Mouse (Mus musculus) hindbrain, postnatal 0 days (tissue): ENCODE results near the gene Zcchc3. TPM values are rescaled to one million over a fixed set of nuclear protein-coding genes. Genes with fewer than 3 reads are reported as not detected.

Source experiments
- ATAC-seq: fragments of 200-750 bp; cut with Nextera tagmentation; 2 replicates; pipeline ENCODE4 v1.8.0; 2017; ENCODE audit warnings: mild to moderate bottlenecking, moderate TSS enrichment, moderate library complexity
- DNase-seq: peaks from one replicate; pipeline ENCODE4 v3.0.0-alpha.2; 2015; ENCODE audit warnings: low spot score
- H3K27ac ChIP-seq: fragments of 300-500 bp; sonication (generic); 2 replicates; pipeline ENCODE4 v1.5.1; 2014; ENCODE audit warnings: mild to moderate bottlenecking
- H3K27me3 ChIP-seq: fragments of 300-500 bp; sonication (generic); 2 replicates; pipeline ENCODE4 v1.6.1; 2014; ENCODE audit warnings: low read length, mixed read lengths; ENCODE audit not compliant: insufficient read depth
- H3K36me3 ChIP-seq: fragments of 300-500 bp; sonication (generic); 2 replicates; pipeline ENCODE4 v1.6.1; 2014; ENCODE audit warnings: low read length, mixed read lengths; ENCODE audit not compliant: insufficient read depth
- H3K4me1 ChIP-seq: fragments of 300-500 bp; sonication (generic); 2 replicates; pipeline ENCODE4 v1.6.1; 2014; ENCODE audit warnings: antibody characterized with exemption, low read length, mixed read lengths; ENCODE audit not compliant: insufficient read depth
- H3K4me2 ChIP-seq: fragments of 300-500 bp; sonication (generic); 2 replicates; pipeline ENCODE4 v1.6.1; 2014; ENCODE audit warnings: low read depth, mild to moderate bottlenecking, low read length, moderate library complexity, mixed read lengths
- H3K4me3 ChIP-seq: fragments of 300-500 bp; sonication (generic); 2 replicates; pipeline ENCODE4 v1.5.1; 2014; ENCODE audit warnings: low read length
- H3K9ac ChIP-seq: fragments of 300-500 bp; sonication (generic); replicated peaks from 2 replicates; pipeline ENCODE4 v1.6.1; 2014; ENCODE audit warnings: mild to moderate bottlenecking, low read length, moderate library complexity, mixed read lengths
- H3K9me3 ChIP-seq: fragments of 300-500 bp; sonication (generic); 2 replicates; pipeline ENCODE4 v1.6.1; 2016; ENCODE audit warnings: low read length, mixed read lengths
- CTCF ChIP-seq: IDR thresholded peaks from 2 replicates; pipeline ENCODE4 v1.5.1; 2016; ENCODE audit warnings: antibody characterized with exemption, control low read depth, low read depth
- WGBS: fragments of 180-500 bp; shearing (Covaris S2); extraction: QIAGEN DNeasy Blood & Tissue Kit; methylation state at CpG from one replicate; pipeline ENCODE4 v1.1.7; 2014; 5-methylcytosine and 5-hydroxymethylcytosine counted together
- polyA plus RNA-seq: library from polyadenylated mRNA; unstranded; fragments of >200 nt; fragmentation: Nextera tagmentation; extraction: Ambion mirVana; gene quantifications from 2 replicates; pipeline ENCODE4 v1.2.1, GENCODE M21; 2015
- total RNA-seq: library from RNA; depleted of rRNA; stranded (reverse); fragments of >200 nt; gene quantifications from 2 replicates; pipeline ENCODE4 v1.2.3, GENCODE M21; 2014

Gene Zcchc3
- total and polyA plus RNA-seq, 2 experiments from 2014 or later: 15.8 to 17.4 TPM

DNA sequence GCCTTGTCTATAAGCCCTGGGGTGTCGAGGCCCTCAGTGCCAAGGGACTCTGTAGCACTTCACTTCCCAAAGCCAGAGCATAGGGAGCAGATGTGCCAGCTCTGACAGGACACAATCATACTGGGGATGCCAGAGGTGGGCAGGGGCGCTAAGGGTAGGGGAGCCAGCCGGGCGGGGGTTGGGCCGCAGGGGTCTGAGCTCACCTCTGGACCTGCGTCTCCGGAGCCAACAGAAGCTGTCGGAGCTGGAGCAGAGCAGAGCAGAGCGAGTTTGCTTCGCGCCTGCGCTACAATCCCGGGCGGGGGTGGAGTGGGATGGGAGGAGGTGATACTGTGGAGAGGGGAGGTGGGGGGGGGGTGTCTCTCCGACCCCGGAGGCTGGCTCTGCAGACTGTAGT is 38.5 kb downstream of the Zcchc3 start, which contains the start of gene Nrsn2:
Nrsn2 (minus strand) TSS at position 294 of the 397 bp plus-strand sequence.
- H3K9ac ChIP-seq: peak within 1 kb of the TSS; percentile 55
- H3K9me3 ChIP-seq: no peaks in the 10 kb centered on the region
- WGBS: 3% methylated on average over 15 of the region's 16 CpGs
- H3K4me1 ChIP-seq: peaks cover 15% of the 10 kb centered on the region
- no peaks in the 10 kb centered on the region for H3K27me3 ChIP-seq
- TF ChIP-seq CTCF: no peak
- no peaks in the 10 kb centered on the region for H3K36me3 ChIP-seq
- H3K4me2 ChIP-seq: peak within 1 kb of the TSS; percentile 57
- DNase-seq: peak; percentile 75
- peak within 1 kb of the TSS; percentile 83 for H3K27ac ChIP-seq
- H3K4me3 ChIP-seq: peak within 1 kb of the TSS; percentile 35
- ATAC-seq: peak; percentile 85

DNA sequence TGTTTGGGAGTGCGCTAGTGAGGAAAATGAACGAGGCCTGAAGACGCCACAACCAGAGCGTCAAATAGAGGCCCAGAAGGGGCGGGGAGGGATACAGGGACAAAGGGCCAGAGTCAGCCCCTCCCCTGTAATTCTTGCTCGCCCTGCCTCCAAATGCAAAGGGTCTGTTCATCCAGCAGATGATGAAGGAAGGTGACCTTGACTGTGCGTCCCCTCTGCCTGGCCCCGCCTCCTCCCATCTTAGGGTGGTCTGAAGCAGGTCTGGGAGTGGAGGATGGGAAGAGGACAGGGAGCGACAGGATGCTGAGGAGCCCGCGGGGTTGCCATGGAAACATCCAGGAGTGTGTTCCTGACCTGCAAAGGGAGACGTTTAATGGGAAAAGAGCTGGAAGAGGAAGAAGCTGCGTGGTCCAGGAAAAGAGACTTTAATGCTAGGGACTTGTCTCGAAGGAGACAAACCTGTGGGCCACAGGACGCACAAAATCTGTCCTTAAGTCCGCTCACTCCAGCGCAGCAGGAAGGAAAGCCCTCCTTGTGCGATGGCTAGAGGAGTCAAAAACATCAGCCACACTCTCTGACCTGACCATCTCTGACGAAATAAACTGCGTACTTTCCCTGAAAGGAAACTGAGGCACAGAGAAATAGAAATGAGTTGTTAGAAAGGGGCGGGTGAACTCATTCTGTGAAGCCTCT is 39.0 kb downstream of the Zcchc3 start:
- H3K9ac ChIP-seq: peak overlapping the region; percentile 55
- peak overlapping the region; percentile 83 for H3K27ac ChIP-seq
- ATAC-seq (peak; percentile 83), DNase-seq (peak; percentile 83)
- no peaks in the 10 kb centered on the region for H3K9me3 ChIP-seq
- peak overlapping the region; percentile 57 for H3K4me2 ChIP-seq
- peak overlapping the region; percentile 35 for H3K4me3 ChIP-seq
- no peaks in the 10 kb centered on the region for H3K27me3 ChIP-seq
- H3K36me3 ChIP-seq: no peaks in the 10 kb centered on the region
- no peak for TF ChIP-seq CTCF
- 2% methylated on average over 21 of the region's 21 CpGs for WGBS
- H3K4me1 ChIP-seq: peaks cover 15% of the 10 kb centered on the region

GRCm38 (mm10) chr2:152373547-152373946 is 41.3 kb downstream of the Zcchc3 start:
- Histone ChIP-seq H3K27me3 (no peaks in the 10 kb centered on the region), H3K9ac (no peak overlapping the region), H3K4me1 (peaks cover 15% of the 10 kb centered on the region), H3K36me3 (no peaks in the 10 kb centered on the region), H3K9me3 (no peaks in the 10 kb centered on the region), H3K4me2 (no peak overlapping the region), H3K27ac (no peak overlapping the region), H3K4me3 (no peak overlapping the region)
- ATAC-seq (no peak), DNase-seq (peak; percentile 22)
- TF ChIP-seq CTCF: no peak
- 72% methylated on average over 9 of the region's 9 CpGs for WGBS

- TF ChIP-seq CTCF: no peak
- Histone ChIP-seq H3K4me1 (peaks cover 15% of the 10 kb centered on the region), H3K27me3 (no peaks in the 10 kb centered on the region), H3K4me3 (no peak overlapping the region), H3K27ac (no peak overlapping the region), H3K4me2 (no peak overlapping the region), H3K9ac (no peak overlapping the region), H3K9me3 (no peaks in the 10 kb centered on the region), H3K36me3 (no peaks in the 10 kb centered on the region)
- DNase-seq (no peak), ATAC-seq (no peak)
- 77% methylated on average over 4 of the region's 4 CpGs for WGBS
These were observed 42.2 kb downstream of the Zcchc3 start for GRCm38 (mm10) chr2:152372661-152373060.

DNA sequence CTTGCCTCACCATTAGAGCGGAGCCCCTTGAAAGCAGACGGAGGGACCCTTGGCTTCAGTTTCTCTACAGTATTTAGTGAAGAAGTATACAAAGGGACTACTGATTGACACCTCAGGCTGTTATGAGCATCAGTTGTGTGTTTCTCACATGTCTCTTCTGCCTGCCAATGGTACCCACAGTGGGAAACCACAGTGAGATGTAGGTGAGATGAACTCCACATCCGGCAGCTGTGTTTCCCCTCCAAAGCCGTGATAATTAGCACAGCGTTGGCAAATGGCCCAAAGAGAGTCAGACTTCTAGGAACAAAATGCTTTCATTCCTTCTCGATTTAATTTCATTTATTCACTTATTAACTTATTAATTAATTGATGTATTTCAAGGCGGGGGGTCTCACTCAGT is 42.7 kb downstream of the Zcchc3 start:
- DNase-seq (no peak), ATAC-seq (no peak)
- H3K9me3 ChIP-seq: no peaks in the 10 kb centered on the region
- 64% methylated on average over 7 of the region's 7 CpGs for WGBS
- TF ChIP-seq CTCF: no peak
- no peaks in the 10 kb centered on the region for H3K36me3 ChIP-seq
- no peak overlapping the region for H3K4me3 ChIP-seq
- no peak overlapping the region for H3K9ac ChIP-seq
- no peak overlapping the region for H3K27ac ChIP-seq
- H3K4me2 ChIP-seq: no peak overlapping the region
- peaks cover 15% of the 10 kb centered on the region for H3K4me1 ChIP-seq
- no peaks in the 10 kb centered on the region for H3K27me3 ChIP-seq

- peak; percentile 91 for TF ChIP-seq CTCF
- H3K27ac ChIP-seq: no peak overlapping the region
- DNase-seq (peak; percentile 83), ATAC-seq (peak; percentile 54)
- WGBS: 27% methylated on average over 14 of the region's 14 CpGs
- no peaks in the 10 kb centered on the region for H3K4me1 ChIP-seq
- H3K9ac ChIP-seq: no peak overlapping the region
- no peak overlapping the region for H3K4me3 ChIP-seq
- H3K9me3 ChIP-seq: no peaks in the 10 kb centered on the region
- no peaks in the 10 kb centered on the region for H3K36me3 ChIP-seq
- H3K27me3 ChIP-seq: no peaks in the 10 kb centered on the region
- no peak overlapping the region for H3K4me2 ChIP-seq
These were observed 46.2 kb downstream of the Zcchc3 start for GRCm38 (mm10) chr2:152368532-152369140.

DNA sequence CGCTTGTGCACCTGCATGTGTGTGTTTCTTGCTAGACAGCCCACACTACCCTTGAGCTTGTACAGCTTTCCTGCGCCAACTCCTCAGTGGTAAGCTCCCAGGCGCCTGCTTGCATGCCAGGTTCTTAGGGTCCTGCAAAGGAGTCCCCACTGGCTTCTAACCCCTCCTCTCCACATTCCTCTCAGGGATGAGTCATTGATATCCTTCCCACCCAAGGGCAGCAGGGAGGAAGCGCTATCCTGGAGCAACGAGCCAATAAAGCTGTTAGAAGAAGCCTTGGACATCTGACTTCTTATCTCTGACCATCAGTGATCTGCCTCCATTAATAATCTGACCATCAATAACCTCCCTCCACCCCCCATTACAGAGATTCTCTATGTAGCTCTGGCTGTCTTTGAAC is 46.9 kb downstream of the Zcchc3 start:
- ATAC-seq: no peak
- Histone ChIP-seq H3K9me3 (no peaks in the 10 kb centered on the region), H3K4me3 (no peak overlapping the region), H3K4me1 (no peaks in the 10 kb centered on the region), H3K27ac (no peak overlapping the region), H3K4me2 (no peak overlapping the region), H3K27me3 (no peaks in the 10 kb centered on the region), H3K9ac (no peak overlapping the region), H3K36me3 (no peaks in the 10 kb centered on the region)
- DNase-seq: no peak
- WGBS: 80% methylated on average over 5 of the region's 5 CpGs
- no peak for TF ChIP-seq CTCF
